Mouse (Mus musculus) bone marrow, adult 2 months (tissue): ENCODE measurements at regions not wholly inside any gene's neighbourhood (a gene's known extent, or its start where the extent isn't known, plus 50 kb on each side); places are given as distances from the start of the nearest gene placed in this dataset.

Experiments
- H3K27ac ChIP-seq: fragments of 200-500 bp; 2 replicates; pipeline ENCODE4 v1.5.1; 2012; ENCODE audit warnings: low read depth, mild to moderate bottlenecking, control low read depth, inconsistent platforms, low read length; ENCODE audit not compliant: control insufficient read depth, poor library complexity, insufficient read depth
- H3K4me1 ChIP-seq: fragments of 200-500 bp; 2 replicates; pipeline ENCODE4 v1.6.1; 2011; ENCODE audit warnings: low read length; ENCODE audit not compliant: control insufficient read depth, insufficient read depth
- H3K4me3 ChIP-seq: fragments of 200-500 bp; replicated peaks from 2 replicates; pipeline ENCODE3; 2011; ENCODE audit warnings: mild to moderate bottlenecking, low read depth, low read length, control low read depth; ENCODE audit not compliant: control insufficient read depth
- CTCF ChIP-seq: fragments of 200-500 bp; IDR thresholded peaks from 2 replicates; pipeline ENCODE4 v1.5.1; 2011; ENCODE audit warnings: low read length, control low read depth; ENCODE audit not compliant: control insufficient read depth, insufficient read depth
- POLR2A ChIP-seq: fragments of 200-500 bp; IDR thresholded peaks from 2 replicates; pipeline ENCODE4 v1.6.1; 2011; ENCODE audit warnings: low read depth, mild to moderate bottlenecking, control low read depth, low read length, borderline replicate concordance; ENCODE audit not compliant: control insufficient read depth
- WGBS: fragments of 180-500 bp; shearing (Covaris S2); methylation state at CpG from one replicate; pipeline ENCODE4 v1.1.7; 2018; 5-methylcytosine and 5-hydroxymethylcytosine counted together

- Histone ChIP-seq H3K4me3 (no peak overlapping the region), H3K4me1 (no peaks in the 10 kb centered on the region; the same call in 1 of the 2 replicates), H3K27ac (no peak overlapping the region)
- 89% methylated on average over 2 of the region's 2 CpGs for WGBS
- TF ChIP-seq CTCF, result no peak
- no peak for TF ChIP-seq POLR2A
Observed at GRCm38 (mm10) chr4:95301907-95302306, 249.9 kb upstream of the Jun start.

DNA sequence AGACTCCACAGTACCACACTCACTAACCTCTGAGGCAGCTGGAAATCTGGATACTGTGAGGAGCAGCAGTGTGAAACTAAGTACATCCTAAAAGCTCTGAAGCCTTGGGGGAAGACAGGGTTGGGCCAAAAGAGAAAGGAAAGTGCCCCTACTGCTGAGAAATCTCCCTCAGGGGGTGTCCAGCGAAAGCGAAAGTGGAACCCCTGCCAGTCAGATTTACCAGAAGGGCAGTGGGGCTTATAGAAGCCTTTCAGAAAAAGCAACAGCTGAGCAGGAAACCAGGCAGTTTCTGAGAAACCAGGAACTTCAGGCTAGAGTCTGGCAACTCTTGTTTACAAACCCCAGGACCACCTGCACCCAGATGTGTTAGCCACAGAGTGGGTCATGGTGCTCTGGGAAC, 251.3 kb upstream of the Jun start:
- Histone ChIP-seq H3K4me3 (no peak overlapping the region), H3K27ac (peak overlapping the region; percentile 44), H3K4me1 (no peaks in the 10 kb centered on the region; the same call in 1 of the 2 replicates)
- 2% methylated on average over 2 of the region's 2 CpGs for WGBS
- TF ChIP-seq POLR2A, result no peak
- no peak for TF ChIP-seq CTCF

DNA sequence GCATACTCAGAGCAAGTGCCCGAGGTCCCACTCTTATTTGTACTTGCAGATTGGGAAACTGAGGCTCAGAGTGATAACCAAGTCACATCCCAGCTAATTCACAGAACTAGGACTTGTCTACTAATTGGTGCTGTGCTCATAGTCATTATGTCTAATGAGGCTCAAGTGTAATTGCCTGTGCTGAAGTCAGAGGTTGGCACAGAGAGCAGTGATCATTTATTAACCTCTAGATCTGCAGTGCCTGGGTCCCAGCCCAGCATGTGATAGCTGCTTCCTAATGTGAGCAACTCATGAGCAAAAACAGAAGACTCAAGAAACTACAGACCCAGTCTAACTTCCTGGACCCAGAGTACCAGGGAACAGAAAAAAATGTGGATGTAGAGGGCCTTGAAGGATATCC, 252.0 kb upstream of the Jun start:
- Histone ChIP-seq H3K27ac (no peak overlapping the region; the same call in 1 of the 2 replicates), H3K4me1 (no peaks in the 10 kb centered on the region; the same call in 1 of the 2 replicates), H3K4me3 (no peak overlapping the region)
- WGBS, result 57% methylated on average over 1 of the region's 1 CpGs
- TF ChIP-seq POLR2A (no peak), CTCF (no peak)

DNA sequence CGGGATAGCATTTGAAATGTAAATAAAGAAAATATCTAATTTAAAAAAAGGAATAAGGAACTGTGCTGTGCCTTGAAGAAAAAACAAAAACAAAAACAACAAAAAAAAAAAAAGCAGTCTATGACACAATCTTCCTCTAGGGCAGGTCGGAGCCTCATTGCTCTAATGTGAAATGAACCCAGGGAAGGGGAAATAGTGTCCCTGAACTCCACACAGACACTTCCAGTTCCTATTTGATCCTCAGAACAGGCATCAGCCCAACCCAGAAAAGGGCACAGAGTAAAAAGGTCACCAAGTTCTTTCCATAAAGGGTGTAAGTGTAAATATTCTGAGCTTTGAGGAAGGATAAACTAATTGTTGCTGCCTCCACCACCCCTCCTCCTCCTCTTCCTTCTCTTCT, 250.2 kb upstream of the Fggy start:
- H3K27ac ChIP-seq, result no peak overlapping the region
- no peaks in the 10 kb centered on the region; the same call in 1 of the 2 replicates for H3K4me1 ChIP-seq
- H3K4me3 ChIP-seq, result no peak overlapping the region
- TF ChIP-seq POLR2A (no peak), CTCF (no peak)
- WGBS, result 77% methylated on average over 2 of the region's 2 CpGs

- TF ChIP-seq POLR2A, result no peak
- H3K27ac ChIP-seq, result no peak overlapping the region
- 83% methylated on average over 5 of the region's 5 CpGs for WGBS
- H3K4me3 ChIP-seq, result no peak overlapping the region
- no peaks in the 10 kb centered on the region; the same call in 1 of the 2 replicates for H3K4me1 ChIP-seq
Observed at GRCm38 (mm10) chr4:95308469-95308895, 248.8 kb upstream of the Fggy start.

- TF ChIP-seq CTCF (no peak), POLR2A (no peak)
- WGBS, result 77% methylated on average over 6 of the region's 6 CpGs
- no peak overlapping the region for H3K27ac ChIP-seq
- no peak overlapping the region for H3K4me3 ChIP-seq
- no peaks in the 10 kb centered on the region for H3K4me1 ChIP-seq
Observed at GRCm38 (mm10) chr4:95310410-95310809, 246.9 kb upstream of the Fggy start.

DNA sequence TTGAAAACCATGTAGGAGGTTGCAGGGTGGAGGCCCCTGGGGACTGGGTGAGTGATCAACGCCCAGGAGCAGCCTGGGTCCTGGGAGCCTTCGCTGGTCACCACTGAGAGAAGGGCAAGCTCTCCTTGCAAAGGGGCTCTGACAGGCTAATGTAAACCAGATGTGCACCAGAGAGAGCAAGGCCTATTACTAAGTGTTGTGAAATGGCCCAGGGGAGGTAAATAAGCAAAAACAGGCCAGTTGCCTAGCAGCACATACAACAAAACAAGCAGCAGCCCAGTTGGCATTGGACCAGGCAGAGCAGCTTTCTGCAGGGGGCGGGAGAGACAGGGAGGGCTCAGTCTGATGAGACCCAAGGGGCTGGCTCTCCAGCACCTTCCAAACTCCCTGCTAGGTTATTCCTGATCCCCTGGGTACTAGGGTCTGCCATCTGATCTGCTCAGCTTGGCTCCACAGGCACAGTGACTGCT, 239.5 kb upstream of the Fggy start:
- Histone ChIP-seq H3K4me1 (no peaks in the 10 kb centered on the region), H3K4me3 (no peak overlapping the region), H3K27ac (no peak overlapping the region)
- TF ChIP-seq CTCF (no peak), POLR2A (no peak)
- 73% methylated on average over 3 of the region's 3 CpGs for WGBS

- H3K27ac ChIP-seq, result no peak overlapping the region
- TF ChIP-seq POLR2A (no peak), CTCF (no peak)
- no peaks in the 10 kb centered on the region for H3K4me1 ChIP-seq
- WGBS, result 56% methylated on average over 1 of the region's 1 CpGs
- no peak overlapping the region for H3K4me3 ChIP-seq
Observed at GRCm38 (mm10) chr4:95318561-95318960, 238.7 kb upstream of the Fggy start.

- TF ChIP-seq POLR2A (no peak), CTCF (no peak)
- no peak overlapping the region for H3K27ac ChIP-seq
- no peak overlapping the region for H3K4me3 ChIP-seq
- no peaks in the 10 kb centered on the region for H3K4me1 ChIP-seq
- 82% methylated on average over 6 of the region's 6 CpGs for WGBS
Observed at GRCm38 (mm10) chr4:95319036-95319435, 238.3 kb upstream of the Fggy start.
